Mouse (Mus musculus): ENCODE data around the gene 2010315B03Rik. TPM values are rescaled to one million over a fixed set of nuclear protein-coding genes. Genes with fewer than 3 reads are reported as not detected.

2010315B03Rik gene
- polyA plus RNA-seq (2012; rRNA removed): 0.27 and 0.81 TPM in 2 replicates

DNA sequence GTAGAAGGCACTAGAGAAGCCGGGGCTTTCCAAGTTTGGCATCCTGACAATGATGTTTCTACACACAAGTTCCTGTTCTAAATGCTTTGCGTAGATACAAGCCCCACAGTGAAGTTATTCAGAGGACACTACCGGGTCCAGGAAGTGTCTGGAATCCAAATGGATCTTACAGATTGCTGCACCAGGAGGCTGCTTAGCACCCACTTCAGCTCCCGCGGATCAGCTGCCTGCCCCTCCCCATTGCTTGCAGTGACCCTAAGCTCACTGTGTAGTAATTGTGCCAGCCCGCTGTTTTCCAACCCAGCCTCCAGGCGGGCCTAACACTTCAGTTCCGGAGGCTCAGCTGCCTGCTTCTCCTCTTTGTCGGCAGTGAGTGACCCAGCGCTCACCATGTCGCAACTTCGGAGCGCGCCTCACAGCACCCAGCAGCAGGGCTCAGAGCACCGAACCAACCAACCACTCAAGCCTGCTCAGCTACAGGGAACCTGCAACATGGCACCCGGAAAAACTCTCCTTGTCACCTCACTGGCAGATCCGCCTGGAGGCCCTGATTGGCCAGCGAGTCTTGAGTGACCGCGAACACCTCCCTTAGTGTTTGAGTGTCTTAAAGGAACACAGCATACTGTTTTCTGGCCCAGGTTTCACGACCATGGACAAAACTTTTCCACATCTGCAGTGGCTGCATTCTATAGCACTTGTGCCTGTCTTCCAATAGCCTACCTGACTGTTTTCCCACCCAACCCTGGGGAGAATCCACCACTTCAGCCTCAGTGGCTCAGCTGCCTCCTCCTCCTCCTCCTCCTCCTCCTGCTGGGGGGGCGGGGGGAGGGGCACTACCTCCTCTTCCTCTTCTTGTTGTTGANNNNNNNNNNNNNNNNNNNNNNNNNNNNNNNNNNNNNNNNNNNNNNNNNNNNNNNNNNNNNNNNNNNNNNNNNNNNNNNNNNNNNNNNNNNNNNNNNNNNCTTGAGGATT lies at the start of gene 2010315B03Rik:
Gene 2010315B03Rik (minus strand): TSS at position 526 of the 972 bp plus-strand sequence.

Other genes with a start within 250 kb of the 2010315B03Rik start
- gene Ccr2, start 210.7 kb downstream of the 2010315B03Rik start, polyA plus RNA-seq (2012; rRNA removed): 0.13 and 0.15 TPM in 2 replicates
- 0.09 and 0.11 TPM in 2 replicates for gene Ccr5, start 191.2 kb downstream of the 2010315B03Rik start, polyA plus RNA-seq (2012; rRNA removed)
- 135 and 227 TPM in 2 replicates for gene Ppp2r3d, start 164.2 kb upstream of the 2010315B03Rik start, polyA plus RNA-seq (2012; rRNA removed)
- not detected in 2 replicates for gene Gm21836, start 181.1 kb upstream of the 2010315B03Rik start, polyA plus RNA-seq (2012; rRNA removed)

Measured in stomach, adult 2 months (tissue).